Mouse (Mus musculus) erythroblast, embryonic 14.5 days (primary cell): ENCODE data around the gene Cox16.

Experiments used
- GATA1 ChIP-seq: IDR thresholded peaks from 2 replicates; pipeline ENCODE4 v1.6.1; 2012; ENCODE audit warnings: low read length, inconsistent platforms, mixed read lengths
- TAL1 ChIP-seq: IDR thresholded peaks from 3 replicates; pipeline ENCODE4 v1.6.1; 2012; ENCODE audit warnings: low read length, inconsistent platforms, mixed read lengths

DNA sequence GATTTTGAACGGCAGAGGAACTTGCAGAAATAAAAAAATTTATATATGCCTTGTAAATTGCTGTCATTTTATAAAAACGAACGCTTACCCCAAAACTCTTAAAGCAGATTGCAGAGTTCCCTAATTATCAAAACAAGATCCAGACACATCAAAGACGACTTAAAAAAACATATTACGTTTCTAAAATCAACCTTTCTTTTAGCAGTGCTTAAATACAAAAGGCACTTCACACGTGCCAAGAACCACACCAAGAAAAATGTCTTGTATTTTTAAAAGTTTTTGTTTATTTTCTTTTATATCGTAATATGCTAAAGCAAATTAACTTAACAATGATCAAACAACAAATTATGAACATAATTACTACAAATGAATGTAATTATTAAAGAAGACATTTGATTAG lies 715 bp downstream of the Cox16 start:
- TF ChIP-seq GATA1 (no peak), TAL1 (no peak)
